Mouse (Mus musculus) C2C12 (cell line): ENCODE measurements around the gene Cacna2d1.

Experiments used
- CEBPB ChIP-seq: IDR thresholded peaks from one replicate; pipeline ENCODE4 v1.6.1; 2011; ENCODE audit warnings: low read depth, mild to moderate bottlenecking, control low read depth, moderate library complexity
- CTCF ChIP-seq: IDR thresholded peaks from one replicate; pipeline ENCODE4 v1.5.1; 2011; ENCODE audit not compliant: control insufficient read depth, insufficient read depth, insufficient read length
- MAX ChIP-seq: IDR thresholded peaks from one replicate; pipeline ENCODE4 v1.6.1; 2011; ENCODE audit warnings: mild to moderate bottlenecking, control low read depth
- MYOG ChIP-seq: IDR thresholded peaks from one replicate; pipeline ENCODE4 v1.6.1; 2011; ENCODE audit not compliant: control insufficient read depth, insufficient read length; ENCODE audit errors: extremely low read depth
- USF1 ChIP-seq: IDR thresholded peaks from one replicate; pipeline ENCODE4 v1.6.1; 2011; ENCODE audit warnings: low read depth, mild to moderate bottlenecking, control low read depth, moderate library complexity

DNA sequence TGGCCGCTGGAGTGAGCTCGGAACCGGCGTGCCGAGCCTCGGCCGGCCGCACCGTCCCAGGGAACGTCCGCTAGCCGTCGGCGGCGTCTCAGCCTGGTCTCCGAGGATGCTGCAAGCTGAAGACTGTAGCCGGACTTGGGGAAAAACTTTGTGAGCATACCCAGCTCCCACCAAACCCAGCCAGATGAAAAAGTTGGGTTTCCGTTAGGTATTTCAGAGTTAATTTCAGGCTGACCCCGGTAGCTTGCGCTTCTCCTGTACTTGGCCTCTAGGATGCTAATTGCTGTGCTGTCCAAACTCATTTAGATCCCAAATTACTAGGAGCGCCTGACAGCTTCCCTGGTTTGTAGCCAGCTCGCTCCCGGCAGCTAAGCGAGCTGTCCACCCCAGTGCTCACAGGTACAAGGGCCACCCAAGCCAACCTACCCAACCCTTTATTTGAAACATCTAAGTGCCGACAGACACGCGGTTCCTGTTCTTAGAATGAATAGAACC is 790 bp downstream of the Cacna2d1 start:
- TF ChIP-seq MYOG = no peak
- no peak for TF ChIP-seq MAX
- no peak for TF ChIP-seq CEBPB
- TF ChIP-seq CTCF = no peak
- TF ChIP-seq USF1 = no peak
